Mouse (Mus musculus) adipocyte (in vitro differentiated cells): Measurements from ENCODE around the gene Wwp2.

ENCODE experiments used
- DNase-seq: peaks from one replicate; pipeline ENCODE4 v3.0.0-alpha.2; 2016; ENCODE audit warnings: low spot score

The Wwp2 gene

DNA sequence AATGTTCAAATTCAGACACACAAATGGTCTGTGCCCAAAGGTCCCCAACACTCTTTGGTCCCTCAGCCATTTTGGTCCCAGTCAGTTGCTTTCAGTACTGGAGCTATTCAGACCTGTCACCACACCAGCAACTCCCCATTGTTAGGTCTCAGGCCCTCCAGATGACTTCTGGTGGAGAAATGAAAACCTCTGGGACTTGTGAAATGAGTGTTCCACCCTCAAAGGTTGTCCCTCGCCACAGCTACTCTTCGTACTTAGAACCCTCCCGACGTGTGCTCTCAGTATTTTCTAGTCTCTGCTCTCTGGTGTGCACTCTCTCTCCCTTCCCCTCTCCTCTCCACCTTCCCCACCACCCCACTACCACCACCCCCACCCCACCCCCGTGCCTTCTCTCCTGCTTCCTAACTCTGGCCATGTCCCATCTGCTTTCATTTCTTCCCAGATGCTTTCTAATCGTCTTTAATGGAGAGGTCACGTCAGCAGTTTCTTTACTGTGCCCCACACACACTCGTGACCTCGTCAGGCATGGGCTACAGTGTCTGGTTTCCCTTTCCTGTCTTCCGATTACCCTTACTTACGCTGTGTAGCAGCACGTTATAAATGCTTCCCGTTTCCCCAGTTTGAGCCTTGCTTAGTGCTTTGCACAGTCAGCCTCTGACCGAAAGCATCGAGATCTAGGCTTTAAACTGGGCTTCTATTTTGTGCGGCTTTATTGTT lies 124.8 kb downstream of the Wwp2 start:
- DNase-seq, result no peak

DNA sequence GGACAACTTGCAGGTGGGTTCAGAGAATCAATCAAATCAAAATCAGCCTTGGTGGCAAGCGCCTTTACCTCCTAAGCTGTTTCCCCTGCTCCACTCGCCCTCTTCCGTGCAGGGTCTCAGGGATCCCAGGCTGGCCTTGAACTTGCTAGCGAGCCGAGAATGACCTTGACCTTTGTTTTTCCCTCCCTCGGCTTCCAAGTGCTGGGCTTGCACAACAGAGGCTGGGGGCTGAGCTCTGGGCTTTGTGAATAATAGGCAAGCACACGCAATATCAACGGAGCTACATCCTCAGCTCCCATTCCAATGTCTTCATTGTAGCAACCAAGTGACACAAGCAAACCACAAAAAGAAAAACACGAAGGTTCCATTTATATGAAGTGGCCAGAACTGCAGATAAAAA lies 126.0 kb downstream of the Wwp2 start:
- no peak for DNase-seq

DNA sequence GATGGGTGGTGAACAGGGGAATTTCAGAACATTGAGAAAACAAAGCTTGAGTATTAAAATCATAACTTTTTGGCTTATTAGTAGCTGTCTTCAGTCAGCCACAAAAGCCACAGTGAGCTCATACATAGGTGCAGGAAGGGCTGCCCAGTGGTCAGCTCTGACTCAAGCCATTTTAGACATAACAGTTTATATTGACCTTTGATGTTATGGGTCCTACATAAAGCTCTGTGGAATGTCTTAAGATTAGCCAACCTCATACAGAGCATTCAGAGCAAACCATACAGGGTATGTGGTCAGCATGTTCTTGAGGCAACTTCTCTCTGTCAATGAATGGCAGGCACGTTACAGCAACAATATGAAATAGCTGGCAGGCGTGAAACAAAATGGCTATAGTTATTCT lies 134.9 kb downstream of the Wwp2 start:
- DNase-seq, result no peak

DNA sequence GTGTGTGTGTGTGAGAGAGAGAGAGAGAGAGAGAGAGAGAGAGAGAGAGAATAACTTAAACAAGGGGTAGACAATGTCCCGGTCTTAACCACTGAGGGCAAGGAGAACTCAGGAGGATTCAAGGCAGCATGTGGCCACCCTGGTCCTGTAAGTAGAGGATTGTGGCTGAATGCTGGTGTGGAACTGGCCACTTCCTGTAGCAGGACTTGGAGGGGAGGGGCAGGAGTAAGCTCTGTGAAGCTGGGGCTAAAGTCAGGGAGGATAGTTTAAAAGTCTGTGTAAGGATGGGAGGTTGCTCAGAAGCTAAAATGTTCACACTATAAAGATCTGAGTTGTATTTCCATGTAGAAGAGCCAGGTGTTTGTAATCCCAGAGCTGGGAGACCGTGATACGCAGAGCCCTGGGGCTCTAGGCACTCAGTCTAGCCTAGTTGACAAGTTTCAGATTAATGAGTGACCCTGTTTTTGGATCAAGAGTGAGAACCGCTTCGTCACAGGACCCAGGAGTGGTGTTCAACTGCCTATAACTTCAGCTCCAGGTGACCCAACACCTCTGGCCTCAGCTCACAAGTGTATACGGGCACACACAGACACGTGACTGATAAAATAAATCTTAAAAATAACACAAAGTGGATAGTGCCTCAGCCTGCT lies 135.4 kb downstream of the Wwp2 start:
- DNase-seq, result no peak

DNA sequence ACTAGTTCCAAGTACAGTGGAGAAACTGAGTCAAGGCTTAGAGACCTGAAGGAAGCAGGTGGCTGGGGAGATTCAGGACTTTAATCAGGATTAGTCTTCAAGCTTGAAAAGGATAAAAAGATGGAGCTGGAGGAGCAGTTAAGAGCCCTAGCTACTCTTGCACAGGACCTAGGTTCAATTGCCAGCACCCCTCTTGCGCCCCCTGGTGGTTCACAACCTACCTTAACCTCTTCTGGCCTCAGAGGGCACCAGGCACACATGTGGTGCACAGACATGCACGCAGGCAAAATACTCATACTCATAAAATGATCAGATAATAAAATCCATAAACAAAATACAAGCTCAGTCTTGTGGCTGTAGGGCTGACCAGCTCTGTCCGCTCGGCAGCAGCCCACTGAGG lies 136.3 kb downstream of the Wwp2 start:
- DNase-seq, result peak; percentile 78

DNA sequence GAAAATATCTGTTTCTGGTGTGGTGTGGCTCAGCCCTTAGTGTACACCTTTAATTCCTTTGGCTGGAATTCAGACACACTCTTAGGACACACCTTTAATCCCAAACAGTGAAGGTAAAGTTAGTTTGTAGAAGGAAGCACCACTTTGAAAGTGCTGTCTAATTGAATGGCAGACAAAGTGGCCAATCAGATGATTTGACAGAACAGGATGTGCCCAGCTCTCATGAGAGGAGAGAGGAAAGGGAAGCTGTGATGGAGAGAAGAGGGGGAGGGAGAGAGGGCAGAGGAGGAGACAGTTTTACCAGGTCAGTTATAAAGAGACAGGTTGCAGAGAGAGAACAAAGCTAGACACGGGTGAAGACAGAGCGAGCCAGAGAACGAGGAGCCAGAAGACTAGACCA lies 138.6 kb downstream of the Wwp2 start:
- DNase-seq, result no peak

DNA sequence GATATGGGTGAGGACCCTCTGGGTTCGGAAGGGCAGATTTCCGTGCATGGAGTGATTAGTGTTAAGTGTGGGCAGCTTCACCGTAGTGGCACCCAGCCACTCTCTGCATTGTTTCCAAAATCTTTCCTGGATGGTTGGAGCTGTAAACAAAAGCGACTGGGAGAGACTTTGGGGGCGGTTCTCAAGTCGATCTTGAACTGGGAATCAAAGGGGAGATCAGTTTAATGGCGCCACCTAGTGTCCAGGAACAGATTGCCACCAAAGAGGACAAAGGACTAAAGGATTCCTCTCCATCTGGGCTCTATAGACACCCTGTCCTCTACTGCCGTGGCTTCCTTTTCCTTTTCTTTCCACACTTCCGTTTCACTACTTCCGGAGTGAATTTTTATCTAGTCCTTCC lies 140.5 kb downstream of the Wwp2 start:
- peak; percentile 97 for DNase-seq

DNA sequence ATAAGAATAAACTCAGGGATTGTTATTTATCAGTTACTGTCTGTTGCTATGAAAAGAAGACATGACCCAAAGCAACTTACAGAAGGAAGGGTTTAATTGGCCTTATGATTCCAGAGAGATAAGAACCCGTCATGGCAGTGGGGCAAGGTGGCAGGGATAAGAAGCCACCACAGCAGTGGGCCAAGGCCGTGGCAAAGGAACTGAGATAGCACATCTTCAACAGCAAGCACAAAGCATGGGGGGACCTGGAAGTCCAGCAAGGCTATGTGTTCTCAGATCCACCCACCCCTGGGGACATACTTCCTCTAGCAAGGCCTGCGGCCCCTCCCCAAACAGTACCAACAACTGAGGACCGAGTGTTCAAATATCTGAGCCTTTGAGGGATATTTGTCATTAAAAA lies 141.5 kb downstream of the Wwp2 start:
- no peak for DNase-seq

DNA sequence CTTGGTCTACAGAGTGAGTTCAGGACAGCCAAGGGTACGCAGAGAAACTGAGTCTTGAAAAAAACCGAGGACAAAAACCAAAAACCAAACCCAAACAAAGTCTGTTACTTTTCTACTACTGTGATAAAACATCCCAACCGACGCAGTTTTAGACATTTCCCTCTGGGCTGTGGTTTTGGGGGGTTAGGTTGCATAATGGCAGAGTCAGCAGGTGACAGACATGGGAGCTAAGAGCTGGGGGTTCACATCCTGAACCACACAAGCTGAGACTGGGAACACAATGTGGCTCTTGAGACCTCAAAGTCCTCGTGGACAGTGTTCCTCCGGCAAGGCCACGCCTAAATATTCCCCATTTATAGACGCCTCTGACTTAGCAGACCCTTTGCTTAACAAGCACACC lies 142.0 kb downstream of the Wwp2 start:
- DNase-seq, result no peak

DNA sequence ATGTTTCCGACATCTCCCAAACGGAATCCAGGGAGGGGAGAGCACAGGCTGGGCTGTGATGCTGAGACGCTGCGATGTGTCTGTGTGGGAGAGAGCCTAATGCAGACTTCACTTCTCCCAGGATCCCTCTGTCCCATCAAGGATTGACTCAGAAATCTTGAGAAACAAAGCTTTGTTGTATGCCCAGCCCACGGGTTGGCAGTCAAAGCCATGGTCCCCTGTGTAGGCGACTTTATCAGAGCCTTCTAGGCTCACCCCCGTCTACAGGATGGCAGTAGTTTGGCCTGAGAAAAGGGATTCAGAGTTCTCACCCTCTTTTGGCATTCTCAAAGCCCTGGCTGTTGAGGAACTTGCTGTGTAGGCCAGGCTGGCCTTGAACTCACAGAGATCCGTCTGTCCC lies 142.4 kb downstream of the Wwp2 start:
- no peak for DNase-seq

DNA sequence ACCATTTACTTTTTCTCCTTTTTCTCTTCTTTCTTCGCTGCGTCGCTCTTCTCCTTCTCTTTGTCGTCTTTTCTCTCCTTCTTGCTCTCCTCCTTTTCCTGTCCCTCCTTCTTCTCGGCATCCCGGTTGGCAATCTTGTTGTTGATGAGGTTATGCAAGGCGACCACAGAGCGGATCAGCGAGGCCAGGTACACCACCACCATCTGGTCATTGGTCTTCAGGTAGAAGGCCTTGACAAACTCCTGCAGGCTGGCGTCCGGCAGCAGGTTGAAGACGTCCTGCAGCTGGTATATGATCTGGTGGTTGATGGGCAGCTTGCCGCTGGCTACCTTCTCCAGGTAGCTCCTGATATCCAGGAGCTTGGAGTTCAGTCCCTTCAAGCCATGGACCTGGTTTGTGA lies 144.7 kb downstream of the Wwp2 start:
- DNase-seq, result no peak

DNA sequence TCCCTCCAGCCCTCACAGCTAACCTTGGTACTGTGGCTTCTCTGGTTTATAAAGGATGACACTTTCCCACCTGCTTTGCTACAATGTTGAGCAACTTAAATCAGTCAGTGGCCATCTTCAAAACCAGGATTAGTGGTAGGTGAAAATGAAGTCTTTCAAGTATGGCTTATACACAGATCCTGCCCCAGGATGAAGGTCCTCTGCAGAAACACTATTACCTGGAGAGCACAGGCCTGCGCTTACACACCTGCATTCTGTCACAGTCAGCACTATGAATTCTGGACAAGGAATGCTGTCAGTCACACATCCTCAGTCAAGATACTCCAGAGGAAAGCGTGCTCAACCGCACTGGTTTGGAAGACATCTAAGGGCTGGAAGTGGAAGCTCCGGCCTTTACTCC lies 145.4 kb downstream of the Wwp2 start:
- DNase-seq, result no peak

DNA sequence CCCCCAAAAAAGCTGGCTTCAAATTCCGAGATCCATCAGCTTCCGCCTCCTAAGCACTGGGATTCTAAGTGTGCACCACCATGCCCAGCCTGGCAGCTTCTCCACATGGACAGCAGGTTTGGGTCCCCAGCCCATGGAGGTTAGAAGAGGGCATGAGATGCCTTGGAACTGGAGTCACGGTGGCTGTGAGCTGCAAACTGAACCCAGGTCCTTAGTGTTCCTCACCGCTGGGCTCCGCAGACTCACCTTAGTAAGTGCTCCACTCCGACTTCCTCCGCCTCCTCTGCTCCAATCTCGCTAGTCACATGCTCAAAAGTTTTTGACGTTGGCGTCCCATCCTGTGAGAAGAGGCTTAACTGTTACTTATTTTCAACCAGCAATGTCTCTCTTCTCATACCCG lies 146.0 kb downstream of the Wwp2 start:
- no peak for DNase-seq

DNA sequence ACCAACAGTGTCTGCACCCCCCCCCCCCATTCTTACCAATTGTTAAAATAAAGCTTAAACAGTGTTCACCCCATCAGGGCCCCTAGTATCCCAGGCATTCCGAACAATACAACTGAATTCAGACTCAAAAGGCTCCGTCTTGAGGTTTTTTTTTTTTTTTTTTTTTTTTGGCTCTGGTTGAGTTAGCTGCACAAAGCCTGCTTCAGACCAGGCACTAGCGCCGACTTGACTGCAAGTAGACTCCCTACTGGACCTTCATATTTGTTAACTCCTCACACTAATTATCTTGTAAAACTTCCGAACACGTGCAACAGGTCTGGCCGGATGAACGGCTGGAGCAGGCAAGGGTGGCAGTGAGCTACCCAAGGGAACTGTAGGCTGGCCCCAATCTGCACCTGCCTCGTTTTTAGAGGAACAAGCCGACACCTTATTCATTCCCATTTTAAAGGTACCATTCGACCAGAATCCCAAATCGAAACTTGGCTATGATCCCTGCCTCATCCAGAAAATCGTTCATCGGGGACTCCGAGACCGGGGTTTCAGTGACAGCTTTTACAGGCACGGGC lies 151.3 kb downstream of the Wwp2 start:
- DNase-seq, result peak; percentile 49

DNA sequence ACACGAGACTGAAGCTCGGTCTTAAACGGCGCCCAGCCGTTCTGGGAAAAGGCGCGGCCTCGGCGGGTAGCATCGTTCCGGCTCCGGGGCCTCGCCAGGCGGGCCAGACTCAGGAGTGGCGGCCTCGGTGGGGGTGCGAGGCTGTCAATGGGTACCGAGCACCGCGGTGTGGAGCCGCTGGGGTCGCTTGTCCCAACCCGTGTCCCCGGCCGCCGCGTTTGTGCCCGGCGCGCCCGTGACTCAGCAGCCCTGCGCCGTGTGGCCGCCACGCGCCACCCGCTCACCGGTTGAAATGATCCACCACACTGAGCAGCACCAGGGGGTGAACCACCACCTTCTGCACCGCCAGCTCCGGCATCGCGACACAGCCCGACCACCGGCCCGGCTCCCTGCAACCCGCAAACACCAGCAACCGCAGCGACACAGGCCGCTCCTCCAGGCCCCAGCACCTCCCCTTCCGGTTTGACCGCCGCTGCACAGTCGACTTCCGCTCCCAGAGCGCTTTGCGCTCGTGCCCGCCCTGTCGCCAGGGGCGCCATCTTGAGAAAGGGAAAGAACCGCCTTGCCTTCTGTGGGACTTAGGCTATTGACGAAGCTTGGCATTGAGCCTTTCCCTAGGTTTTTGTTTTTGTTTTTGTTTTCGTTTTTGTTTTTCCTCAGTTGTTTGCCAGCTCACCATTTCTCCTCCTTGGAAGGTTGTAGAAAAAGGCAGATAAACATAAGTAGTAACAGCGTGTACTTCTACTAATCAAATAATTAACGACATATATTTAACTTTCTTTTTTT lies 152.0 kb downstream of the Wwp2 start, which contains the start of gene Psmd7:
Gene Psmd7 (minus strand): TSS at position 470 of the 786 bp plus-strand sequence.
- peak; percentile 98 for DNase-seq

DNA sequence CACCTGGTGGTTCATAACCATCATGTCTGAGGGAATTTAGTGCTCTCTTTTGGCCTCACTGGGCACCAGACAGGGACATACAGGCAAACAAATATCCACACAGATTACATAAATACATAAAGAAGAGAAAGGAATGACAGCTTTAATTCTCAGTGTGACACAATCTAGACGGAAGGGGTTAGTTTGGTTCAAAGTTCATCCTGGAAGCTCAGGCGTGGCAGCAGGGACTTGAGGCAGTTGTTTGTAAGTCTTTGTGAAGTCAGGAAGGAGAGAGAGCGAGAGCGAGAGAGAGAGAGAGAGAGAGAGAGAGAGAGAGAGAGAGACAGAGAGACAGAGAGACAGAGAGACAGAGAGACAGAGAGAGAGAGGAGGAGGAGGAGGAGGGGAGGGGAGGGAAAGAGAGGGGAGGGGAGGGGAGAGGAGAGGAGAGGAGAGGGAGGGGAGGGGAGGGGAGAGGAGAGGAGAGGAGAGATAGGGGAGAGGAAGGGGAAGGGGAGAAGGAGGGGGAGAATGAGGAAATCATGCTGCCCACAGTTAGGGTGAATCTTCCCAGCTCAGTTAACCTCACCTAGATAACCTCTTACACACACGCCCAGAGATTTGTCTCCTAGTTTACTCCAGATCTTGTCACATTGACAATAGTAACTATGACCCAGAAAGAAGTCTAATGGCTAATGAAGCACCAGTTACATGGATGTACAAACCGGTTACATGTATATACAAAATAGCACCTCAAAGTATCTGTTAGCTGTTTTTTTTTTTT lies 158.0 kb downstream of the Wwp2 start:
- DNase-seq, result no peak

DNA sequence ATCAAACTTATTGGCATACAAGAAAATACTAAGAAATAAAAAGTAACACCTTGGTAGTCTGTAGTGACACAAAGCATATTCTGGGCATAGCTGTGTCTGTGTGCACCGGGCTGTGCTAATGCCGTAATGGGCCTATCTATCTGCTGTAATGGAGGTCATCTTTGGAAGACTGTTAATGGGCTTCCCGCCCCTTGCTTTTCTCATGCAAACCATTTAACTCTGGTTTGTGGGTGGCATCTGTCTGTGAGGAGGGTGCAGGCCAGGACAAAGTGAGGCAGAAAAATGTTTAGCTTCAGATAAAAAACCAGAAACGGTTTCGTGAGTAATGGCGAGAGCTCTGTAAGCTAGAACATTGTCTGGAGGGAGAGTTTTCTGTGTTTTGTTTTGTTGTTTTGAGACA lies 158.7 kb downstream of the Wwp2 start:
- DNase-seq, result no peak

DNA sequence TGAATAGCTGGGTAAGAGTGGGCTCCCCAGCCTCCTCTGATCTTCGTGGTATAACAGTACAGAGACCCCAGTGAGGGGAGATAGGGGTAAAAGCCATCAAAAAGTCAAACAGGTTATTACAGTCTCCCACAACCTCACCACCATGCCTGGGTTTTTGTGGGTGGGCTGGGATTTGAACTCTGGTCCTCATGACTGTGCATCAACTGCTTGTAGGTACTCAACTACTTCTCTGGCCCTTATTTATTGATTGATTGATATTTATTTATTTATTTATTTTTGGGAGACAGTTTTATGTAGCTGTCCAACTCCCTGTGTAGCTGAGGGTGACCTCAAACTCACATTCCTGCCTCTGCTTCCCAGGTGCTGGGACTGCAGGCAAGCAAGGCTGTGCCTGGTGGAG lies 161.6 kb downstream of the Wwp2 start:
- no peak for DNase-seq

DNA sequence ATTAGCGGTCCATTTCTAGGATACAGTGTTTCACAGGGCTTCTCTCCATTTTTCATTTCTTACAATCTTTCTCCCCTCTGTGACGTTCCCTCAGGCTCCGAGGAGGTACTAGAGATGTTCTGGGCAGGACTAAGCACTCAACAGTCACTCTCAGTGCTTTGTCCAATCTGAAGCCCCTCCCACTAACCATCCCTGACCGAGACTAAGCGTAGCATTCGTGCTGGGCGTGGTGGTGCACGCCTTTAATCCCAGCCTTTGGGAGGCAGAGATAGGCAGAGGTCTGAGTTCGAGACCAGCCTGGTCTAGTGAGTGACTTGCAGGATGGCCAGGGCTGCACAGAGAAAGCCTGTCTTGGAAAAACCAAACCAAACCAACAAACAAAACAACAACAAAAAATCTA lies 163.5 kb downstream of the Wwp2 start:
- DNase-seq, result no peak

DNA sequence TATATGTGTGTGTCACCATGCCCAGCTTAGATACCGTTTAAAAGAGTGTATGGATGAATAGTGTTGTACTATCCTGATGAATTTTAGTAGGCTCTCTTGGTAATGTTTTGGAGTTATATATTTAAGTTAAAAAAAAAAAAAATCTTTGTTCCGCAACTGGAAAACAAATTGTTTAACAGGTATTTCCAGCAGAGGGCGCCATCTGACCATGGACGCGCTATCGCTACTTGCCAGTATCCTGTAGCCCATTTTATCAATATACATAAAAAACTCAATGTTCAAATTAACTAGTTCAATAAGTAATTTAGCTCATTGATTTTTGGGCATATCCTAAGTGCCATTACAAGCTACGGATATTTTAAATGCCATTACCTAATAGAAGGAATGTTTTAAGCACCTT lies 166.9 kb downstream of the Wwp2 start:
- peak; percentile 82 for DNase-seq
